Mouse (Mus musculus): Measurements from ENCODE around the gene Dnajb3.

- no peak for TF ChIP-seq CTCF (IDR thresholded peaks at IDR 0.05; ENCODE audit: control insufficient read depth, insufficient read depth, low read length)
- no peak for TF ChIP-seq POLR2A (IDR thresholded peaks at IDR 0.05; ENCODE audit: borderline replicate concordance, control insufficient read depth, low read depth, low read length)
These were observed 9.9 kb downstream of the Dnajb3 start for GRCm38 (mm10) chr1:88195687-88196086.
